Mouse (Mus musculus): ENCODE results near the gene Slc4a4.
"Not testable (repeated sequence)": the region's sequence is repeated elsewhere in the genome, so short reads cannot be mapped to it uniquely, and the experiment has no call there.

Gene Slc4a4

DNA sequence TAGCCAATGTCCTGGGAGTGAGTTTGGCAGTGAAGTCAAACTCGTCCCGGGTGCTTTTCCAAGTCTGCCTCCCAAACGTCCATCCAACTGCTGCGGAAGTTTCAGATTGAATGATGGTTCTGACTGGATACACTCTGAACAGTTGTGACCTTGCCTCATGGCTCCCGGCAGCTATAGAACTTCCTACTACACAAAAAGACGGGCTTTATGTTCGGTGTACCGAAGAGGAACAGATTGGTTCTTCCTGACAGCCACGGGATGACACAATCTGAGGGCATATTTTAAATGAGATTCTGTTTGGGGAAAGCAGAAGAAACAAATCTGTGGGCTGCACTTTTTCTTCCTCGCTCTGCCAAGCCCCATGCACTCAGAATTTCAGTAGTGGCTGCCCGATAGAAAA lies 201.8 kb downstream of the Slc4a4 start:
- CTCF ChIA-PET, result no interaction called here

GRCm38 (mm10) chr5:89090131-89090530 lies 203.5 kb downstream of the Slc4a4 start:
- CTCF ChIA-PET, result no interaction called here

- CTCF ChIA-PET, result no interaction called here
These were observed 209.8 kb downstream of the Slc4a4 start for GRCm38 (mm10) chr5:89096371-89096770.

DNA sequence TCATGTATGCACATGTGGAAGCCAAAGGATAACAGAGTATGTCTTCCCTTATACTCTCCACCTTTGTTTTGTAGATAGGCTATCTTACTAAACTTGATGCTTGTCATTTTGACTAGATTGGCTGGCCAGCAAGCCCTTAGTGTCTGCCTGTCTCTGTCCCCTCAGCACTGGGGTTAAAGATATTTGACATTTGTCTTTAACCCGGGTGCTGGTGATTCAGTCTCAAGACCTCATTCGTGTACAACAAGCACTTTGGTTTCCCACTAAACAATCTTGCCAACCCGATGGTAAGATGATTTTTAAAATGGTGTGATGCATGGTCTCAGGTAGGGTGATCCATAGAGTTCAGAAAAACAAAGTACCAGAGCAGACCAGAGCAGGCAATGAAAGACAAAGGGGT lies 210.7 kb downstream of the Slc4a4 start:
- CTCF ChIA-PET, result no interaction called here

- CTCF ChIA-PET, result no interaction called here
These were observed 211.5 kb downstream of the Slc4a4 start for GRCm38 (mm10) chr5:89098121-89098520.

- CTCF ChIA-PET, result no interaction called here
These were observed 213.3 kb downstream of the Slc4a4 start for GRCm38 (mm10) chr5:89099886-89100285.

DNA sequence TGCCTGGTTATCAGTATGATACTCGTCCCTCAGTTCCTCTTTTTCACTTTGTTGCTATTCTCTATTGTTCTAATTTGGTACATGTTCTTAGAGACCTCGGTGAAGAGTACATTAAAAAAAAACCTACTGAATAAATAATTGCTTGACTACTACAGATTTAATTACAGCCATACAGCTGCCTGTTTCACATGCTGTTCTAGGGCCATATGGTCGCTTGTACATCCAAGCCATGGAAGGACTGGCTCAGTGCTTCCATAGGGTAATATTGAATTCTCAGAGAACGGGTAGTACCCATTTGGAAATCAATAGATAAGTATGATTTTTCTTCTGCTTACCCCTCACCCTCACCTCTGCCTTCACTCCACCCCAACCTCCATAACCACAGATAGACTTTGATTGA lies 215.9 kb downstream of the Slc4a4 start:
- CTCF ChIA-PET, result no interaction called here

DNA sequence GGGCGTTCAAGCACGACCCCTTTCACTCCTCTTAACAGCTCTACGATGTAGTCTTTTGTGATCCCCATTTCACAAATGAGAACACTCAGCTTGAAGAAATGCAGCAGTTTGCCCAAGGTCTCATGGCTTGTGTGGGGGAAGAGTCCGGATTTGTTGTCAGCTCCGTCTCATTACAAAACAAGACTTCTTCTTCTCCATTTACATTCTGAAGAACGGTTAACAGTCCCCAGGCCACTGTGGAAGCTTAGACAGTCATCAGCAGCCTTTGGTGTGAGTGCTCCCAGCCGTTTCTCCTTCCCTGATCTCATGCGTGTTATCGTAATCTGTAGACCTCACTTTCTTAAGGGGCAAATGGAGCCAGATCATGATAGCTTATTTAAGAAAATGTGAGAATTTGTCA lies 218.7 kb downstream of the Slc4a4 start:
- CTCF ChIA-PET, result no interaction called here

- CTCF ChIA-PET, result no interaction called here
These were observed 219.6 kb downstream of the Slc4a4 start for GRCm38 (mm10) chr5:89106217-89106616.

- CTCF ChIA-PET, result no interaction called here
These were observed 222.2 kb downstream of the Slc4a4 start for GRCm38 (mm10) chr5:89108809-89109208.

DNA sequence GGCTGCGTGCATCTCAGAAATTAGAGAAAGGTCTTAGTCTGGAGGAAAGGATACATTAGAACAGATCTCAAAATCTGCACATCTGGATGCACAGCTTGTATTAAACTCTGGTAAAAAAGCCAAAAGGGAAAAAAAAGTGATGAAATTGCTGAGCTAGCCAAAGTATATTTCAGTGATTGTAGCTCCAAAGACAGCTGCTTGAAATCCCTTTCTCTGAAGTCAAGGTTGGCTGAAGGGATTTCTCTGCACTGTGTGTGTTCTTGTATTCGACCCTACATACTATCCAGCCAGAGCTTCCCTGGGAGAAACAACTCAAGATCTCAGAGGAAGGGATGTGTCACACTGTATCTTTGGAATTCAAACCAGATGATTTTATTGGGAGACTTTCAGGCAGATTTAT lies 223.2 kb downstream of the Slc4a4 start:
- CTCF ChIA-PET, result no interaction called here

- CTCF ChIA-PET, result not testable (repeated sequence)
These were observed 225.4 kb downstream of the Slc4a4 start for GRCm38 (mm10) chr5:89111987-89112386.

DNA sequence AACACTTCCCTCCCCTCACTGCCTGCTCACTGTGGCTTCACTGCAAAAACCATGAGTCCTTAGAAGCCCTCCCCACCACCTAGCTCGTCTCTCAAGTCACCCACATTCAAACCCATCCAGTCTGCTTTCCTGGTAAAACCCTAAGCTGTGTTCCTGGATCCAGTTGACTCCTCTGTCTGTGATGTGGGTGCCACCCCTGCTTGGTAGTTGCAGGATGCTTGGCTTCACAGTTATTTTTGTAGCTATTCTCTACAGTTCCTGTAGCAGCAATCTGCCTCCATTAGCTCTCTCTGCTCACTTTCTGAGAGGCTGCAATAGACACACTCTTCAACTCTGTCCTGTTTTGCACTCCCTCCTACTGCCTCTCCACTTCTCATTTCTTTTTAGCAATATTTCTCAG lies 234.3 kb downstream of the Slc4a4 start:
- CTCF ChIA-PET, result no interaction called here

GRCm38 (mm10) chr5:89123270-89123903 lies 236.8 kb downstream of the Slc4a4 start:
- CTCF ChIA-PET, result no interaction called here

DNA sequence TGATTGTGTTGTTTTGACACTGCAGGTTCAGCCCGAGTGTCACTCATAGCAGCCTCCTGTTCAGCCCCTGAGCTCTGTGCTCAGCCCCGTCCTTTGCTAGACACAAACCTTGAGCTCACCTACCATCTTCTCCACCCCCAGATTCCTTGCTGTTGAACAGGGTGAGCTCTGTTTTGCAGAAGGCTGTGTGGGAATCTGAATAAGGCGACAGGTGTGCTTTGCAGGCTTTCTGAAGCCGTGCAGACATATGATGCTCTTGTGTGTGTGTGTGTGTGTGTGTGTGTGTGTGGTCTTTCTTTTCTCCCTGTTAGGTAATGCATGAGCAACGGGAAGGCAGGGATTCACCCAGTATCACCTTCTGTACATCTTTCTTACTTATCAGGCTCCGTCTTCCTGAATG lies 241.6 kb downstream of the Slc4a4 start:
- CTCF ChIA-PET, result interaction anchor here (0.5 kb wide), 1 partner anchor 702 kb away, joined by 4 read pairs; no protein-coding TSS in a partner anchor

GRCm38 (mm10) chr5:89135776-89136175 lies 249.2 kb downstream of the Slc4a4 start:
- CTCF ChIA-PET, result no interaction called here

DNA sequence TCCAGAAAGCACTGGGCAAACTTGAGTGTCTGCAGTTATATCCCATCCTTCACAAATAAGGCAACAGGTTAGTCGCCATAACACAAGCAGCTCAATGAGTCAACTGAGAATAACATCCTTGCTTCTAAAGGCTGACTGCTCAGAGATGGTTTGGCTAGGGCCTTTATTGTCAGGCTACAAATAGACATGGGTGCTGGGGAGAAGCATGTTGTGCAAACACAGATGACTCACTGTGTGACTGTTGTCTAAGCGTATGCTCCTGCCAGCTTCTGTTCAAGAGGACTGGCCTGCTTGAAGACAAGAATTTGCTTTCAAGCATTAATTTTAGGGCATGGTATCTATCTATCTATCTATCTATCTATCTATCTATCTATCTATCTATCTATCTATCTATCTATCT lies 253.5 kb downstream of the Slc4a4 start:
- CTCF ChIA-PET, result no interaction called here

GRCm38 (mm10) chr5:89141761-89142160 lies 255.1 kb downstream of the Slc4a4 start:
- CTCF ChIA-PET, result no interaction called here

DNA sequence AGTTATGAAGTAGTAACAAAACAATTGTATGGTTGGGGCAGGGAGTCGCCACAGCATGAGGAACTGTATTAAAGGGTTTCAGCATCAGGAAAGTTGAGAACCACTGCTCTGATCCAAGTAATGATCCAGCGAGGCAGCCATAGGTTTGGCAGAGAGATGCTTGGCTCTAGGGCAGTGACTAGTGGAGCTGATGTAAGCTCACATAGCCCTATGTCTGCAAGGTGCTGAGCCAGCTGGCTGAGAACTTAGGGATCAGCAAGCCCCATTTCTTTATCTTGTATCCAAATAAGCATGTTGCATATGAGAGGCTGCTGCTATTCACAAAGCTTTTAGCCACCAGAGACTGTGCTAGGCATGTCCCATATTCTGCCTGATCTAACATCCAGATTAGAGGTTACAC lies 259.7 kb downstream of the Slc4a4 start:
- CTCF ChIA-PET, result no interaction called here

- CTCF ChIA-PET, result no interaction called here
These were observed 260.7 kb downstream of the Slc4a4 start for GRCm38 (mm10) chr5:89147282-89147790.

DNA sequence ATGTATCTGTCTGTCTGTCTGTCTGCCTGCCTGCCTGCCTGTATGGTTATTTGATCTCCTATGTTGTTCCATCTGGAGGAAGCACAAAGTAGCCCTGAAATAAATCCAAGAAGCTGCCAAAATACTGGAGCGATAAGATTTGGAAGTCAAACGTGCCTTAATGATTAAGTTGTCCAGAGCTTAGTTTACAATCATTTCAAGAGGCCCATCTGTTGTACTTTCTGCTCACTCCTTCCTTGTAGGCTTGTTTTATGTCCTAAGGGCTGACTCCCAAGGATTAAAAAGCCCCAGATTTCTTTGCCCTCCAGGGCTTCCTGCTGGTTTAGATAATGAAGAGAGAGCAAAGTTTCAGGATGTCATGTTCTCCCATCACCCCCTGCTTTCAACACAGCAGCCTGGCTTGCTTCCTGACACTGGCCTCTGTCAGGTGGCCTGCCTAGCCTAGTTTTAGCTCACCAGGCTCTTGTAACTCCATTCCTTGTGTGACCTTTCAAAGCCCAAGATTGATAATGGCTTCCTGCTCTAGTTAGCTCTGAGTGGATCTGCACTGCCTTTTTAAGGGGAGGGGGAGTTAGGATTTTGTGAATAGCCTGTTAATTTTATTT lies 262.9 kb downstream of the Slc4a4 start:
- CTCF ChIA-PET, result no interaction called here

GRCm38 (mm10) chr5:89151076-89151475 lies 264.5 kb downstream of the Slc4a4 start:
- CTCF ChIA-PET, result no interaction called here

DNA sequence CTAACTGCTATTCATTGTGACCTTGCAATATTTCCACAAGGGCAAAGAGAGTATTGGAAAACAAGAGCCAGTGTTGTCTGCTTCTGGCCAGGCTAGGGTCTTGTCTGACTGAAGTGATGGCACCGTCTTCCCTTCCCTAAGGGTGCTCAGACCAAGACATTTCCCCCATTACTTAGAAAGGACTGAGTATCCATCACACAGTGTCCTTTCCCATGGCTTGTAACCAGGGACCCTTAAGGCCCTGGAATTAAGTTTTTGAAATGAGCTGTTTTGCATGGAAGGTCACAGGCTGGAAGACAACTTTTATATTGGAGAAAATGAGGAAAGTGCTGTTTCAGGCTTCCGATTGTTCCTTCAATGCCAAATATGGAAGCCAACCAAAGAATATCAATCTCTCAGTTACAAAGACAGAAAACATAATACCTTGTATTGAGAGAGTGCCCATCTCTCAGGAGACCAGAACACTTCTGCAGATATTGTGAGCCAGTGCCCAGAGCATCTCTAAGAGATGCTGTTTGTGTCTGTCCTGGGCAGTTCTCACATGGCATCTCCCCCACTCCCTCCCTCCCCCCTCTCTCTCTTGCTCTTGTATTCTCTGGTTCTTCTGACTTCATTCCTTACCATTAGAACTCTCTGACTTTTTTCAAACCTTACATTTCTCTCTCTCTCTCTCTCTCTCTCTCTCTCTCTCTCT lies 284.6 kb downstream of the Slc4a4 start:
- CTCF ChIA-PET, result no interaction called here

All from spleen, embryonic (tissue).